Mouse (Mus musculus): Measurements from ENCODE around the gene Gm45337. TPM values are rescaled to one million over a fixed set of nuclear protein-coding genes. Genes with fewer than 3 reads are reported as not detected.

Gm45337 gene
- polyA plus RNA-seq, 1 experiment from 2014 or later, result not detected

- Histone ChIP-seq H3K9me3 (ENCODE audit: control insufficient read depth, low read length) (no peaks in the 10 kb centered on the region), H3K27me3 (ENCODE audit: control insufficient read depth, insufficient read depth, low read length) (peaks cover 30% of the 10 kb centered on the region), H3K4me3 (ENCODE audit: low read depth, low read length) (peak overlapping the region; percentile 87), H3K4me2 (ENCODE audit: low read depth) (peak overlapping the region; percentile 97), H3K9ac (ENCODE audit: low read length) (peak overlapping the region; percentile 90), H3K36me3 (ENCODE audit: control insufficient read depth, insufficient read depth, low read length) (no peaks in the 10 kb centered on the region), H3K27ac (ENCODE audit: low read depth, low read length) (peak overlapping the region; percentile 76), H3K4me1 (ENCODE audit: control insufficient read depth, insufficient read depth, low read length) (peaks cover 41% of the 10 kb centered on the region)
- ATAC-seq (ENCODE audit: insufficient read depth, low FRiP score, low TSS enrichment) (peak; percentile 35), DNase-seq (ENCODE audit: low spot score) (peak; percentile 55)
- under 1% methylated on average over 89 of the region's 89 CpGs for WGBS
Observed at GRCm38 (mm10) chr7:142094301-142095143, 49.9 kb downstream of the Gm45337 start.

DNA sequence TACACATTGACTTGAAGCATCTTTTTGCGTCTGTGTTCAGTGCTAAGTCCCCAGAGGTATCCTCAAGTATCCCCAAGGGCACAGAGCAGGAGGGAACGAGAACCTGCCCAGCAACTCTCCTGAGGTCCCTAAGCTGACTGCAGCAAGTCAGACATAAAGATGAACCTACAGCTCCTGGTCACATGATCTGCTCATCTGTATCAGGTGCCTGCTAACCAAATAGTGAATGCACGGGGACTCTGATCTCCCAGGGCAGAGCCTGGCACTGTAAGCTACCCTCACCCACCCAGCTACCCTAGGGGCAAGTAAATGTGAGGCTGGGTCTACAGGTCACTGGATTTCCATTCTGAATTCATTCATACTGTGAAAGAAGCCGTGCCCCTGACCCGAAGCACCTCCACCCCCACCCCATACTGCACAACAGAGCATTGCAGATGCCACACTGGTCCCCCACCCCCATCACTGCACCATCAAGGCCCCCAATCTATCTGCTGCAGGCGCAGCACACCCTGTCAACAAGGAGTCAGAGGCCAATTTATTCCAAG lies 50.6 kb downstream of the Gm45337 start:
- Histone ChIP-seq H3K36me3 (ENCODE audit: control insufficient read depth, insufficient read depth, low read length) (no peaks in the 10 kb centered on the region), H3K4me1 (ENCODE audit: control insufficient read depth, insufficient read depth, low read length) (peaks cover 45% of the 10 kb centered on the region), H3K27ac (ENCODE audit: low read depth, low read length) (no peak overlapping the region; the same call in 1 of the 2 replicates), H3K27me3 (ENCODE audit: control insufficient read depth, insufficient read depth, low read length) (peaks cover 30% of the 10 kb centered on the region), H3K9me3 (ENCODE audit: control insufficient read depth, low read length) (no peaks in the 10 kb centered on the region), H3K4me3 (ENCODE audit: low read depth, low read length) (peak overlapping the region; percentile 87), H3K9ac (ENCODE audit: low read length) (peak overlapping the region; percentile 90), H3K4me2 (ENCODE audit: low read depth) (peak overlapping the region; percentile 97)
- DNase-seq (ENCODE audit: low spot score) (no peak), ATAC-seq (ENCODE audit: insufficient read depth, low FRiP score, low TSS enrichment) (no peak)
- WGBS, result 26% methylated on average over 6 of the region's 6 CpGs

Other genes with a start within 250 kb of the Gm45337 start
- gene Tollip, start 226.1 kb downstream of the Gm45337 start, polyA plus RNA-seq (2014; fragmentation: Nextera tagmentation; extraction: Ambion mirVana), result 70.1 and 74.9 TPM in 2 replicates
- gene Brsk2, start 194.9 kb downstream of the Gm45337 start, polyA plus RNA-seq (2014; fragmentation: Nextera tagmentation; extraction: Ambion mirVana), result 10.4 and 13.7 TPM in 2 replicates
- gene Mob2, start 83.5 kb downstream of the Gm45337 start, polyA plus RNA-seq (2014; fragmentation: Nextera tagmentation; extraction: Ambion mirVana), result 58.0 and 64.0 TPM in 2 replicates
- gene Dusp8, start 48.8 kb downstream of the Gm45337 start, polyA plus RNA-seq (2014; fragmentation: Nextera tagmentation; extraction: Ambion mirVana), result 24.3 and 27.6 TPM in 2 replicates
- gene Gm45618, start 23.9 kb downstream of the Gm45337 start, polyA plus RNA-seq (2014; fragmentation: Nextera tagmentation; extraction: Ambion mirVana), result not detected in 2 replicates
- gene Gm39115, start 8.6 kb downstream of the Gm45337 start, polyA plus RNA-seq (2014; fragmentation: Nextera tagmentation; extraction: Ambion mirVana), result not detected in 2 replicates
- gene Gm29735, start 12.5 kb upstream of the Gm45337 start, polyA plus RNA-seq (2014; fragmentation: Nextera tagmentation; extraction: Ambion mirVana), result not detected in 2 replicates
- not detected in 2 replicates for gene Gm4553, start 21.1 kb upstream of the Gm45337 start, polyA plus RNA-seq (2014; fragmentation: Nextera tagmentation; extraction: Ambion mirVana)
- gene Krtap5-2, start 31.4 kb upstream of the Gm45337 start, polyA plus RNA-seq (2014; fragmentation: Nextera tagmentation; extraction: Ambion mirVana), result not detected in 2 replicates
- not detected in 2 replicates for gene Gm10153, start 45.8 kb upstream of the Gm45337 start, polyA plus RNA-seq (2014; fragmentation: Nextera tagmentation; extraction: Ambion mirVana)
- gene Krtap5-3, start 56.8 kb upstream of the Gm45337 start, polyA plus RNA-seq (2014; fragmentation: Nextera tagmentation; extraction: Ambion mirVana), result not detected in 2 replicates
- not detected in 2 replicates for gene Gm7579, start 67.3 kb upstream of the Gm45337 start, polyA plus RNA-seq (2014; fragmentation: Nextera tagmentation; extraction: Ambion mirVana)
- gene Krtap5-5, start 85.4 kb upstream of the Gm45337 start, polyA plus RNA-seq (2014; fragmentation: Nextera tagmentation; extraction: Ambion mirVana), result not detected in 2 replicates
- gene Gm40460, start 96.5 kb upstream of the Gm45337 start, polyA plus RNA-seq (2014; fragmentation: Nextera tagmentation; extraction: Ambion mirVana), result not detected in 2 replicates
- gene Gm2431, start 113.7 kb upstream of the Gm45337 start, polyA plus RNA-seq (2014; fragmentation: Nextera tagmentation; extraction: Ambion mirVana), result not detected in 2 replicates
- not detected in 2 replicates for gene Gm4559, start 129.8 kb upstream of the Gm45337 start, polyA plus RNA-seq (2014; fragmentation: Nextera tagmentation; extraction: Ambion mirVana)
- gene Krtap5-1, start 152.5 kb upstream of the Gm45337 start, polyA plus RNA-seq (2014; fragmentation: Nextera tagmentation; extraction: Ambion mirVana), result not detected in 2 replicates
- not detected in 2 replicates for gene Krtap5-4, start 158.9 kb upstream of the Gm45337 start, polyA plus RNA-seq (2014; fragmentation: Nextera tagmentation; extraction: Ambion mirVana)
- gene Ifitm10, start 229.1 kb upstream of the Gm45337 start, polyA plus RNA-seq (2014; fragmentation: Nextera tagmentation; extraction: Ambion mirVana), result not detected in 2 replicates
- gene Gm49369, start 238.1 kb upstream of the Gm45337 start, polyA plus RNA-seq (2014; fragmentation: Nextera tagmentation; extraction: Ambion mirVana), result not detected in 2 replicates
- 176 and 189 TPM in 2 replicates for gene Ctsd, start 243.4 kb upstream of the Gm45337 start, polyA plus RNA-seq (2014; fragmentation: Nextera tagmentation; extraction: Ambion mirVana)

Measured in neural tube, embryonic 11.5 days (tissue).